Mouse (Mus musculus): Measurements from ENCODE around the gene Olfr764-ps1. TPM values are rescaled to one million over a fixed set of nuclear protein-coding genes. Genes with fewer than 3 reads are reported as not detected.
"Not testable (repeated sequence)": the region's sequence is repeated elsewhere in the genome, so short reads cannot be mapped to it uniquely, and the experiment has no call there.

Gene Olfr764-ps1
- polyA plus RNA-seq, 1 experiment = not detected

DNA sequence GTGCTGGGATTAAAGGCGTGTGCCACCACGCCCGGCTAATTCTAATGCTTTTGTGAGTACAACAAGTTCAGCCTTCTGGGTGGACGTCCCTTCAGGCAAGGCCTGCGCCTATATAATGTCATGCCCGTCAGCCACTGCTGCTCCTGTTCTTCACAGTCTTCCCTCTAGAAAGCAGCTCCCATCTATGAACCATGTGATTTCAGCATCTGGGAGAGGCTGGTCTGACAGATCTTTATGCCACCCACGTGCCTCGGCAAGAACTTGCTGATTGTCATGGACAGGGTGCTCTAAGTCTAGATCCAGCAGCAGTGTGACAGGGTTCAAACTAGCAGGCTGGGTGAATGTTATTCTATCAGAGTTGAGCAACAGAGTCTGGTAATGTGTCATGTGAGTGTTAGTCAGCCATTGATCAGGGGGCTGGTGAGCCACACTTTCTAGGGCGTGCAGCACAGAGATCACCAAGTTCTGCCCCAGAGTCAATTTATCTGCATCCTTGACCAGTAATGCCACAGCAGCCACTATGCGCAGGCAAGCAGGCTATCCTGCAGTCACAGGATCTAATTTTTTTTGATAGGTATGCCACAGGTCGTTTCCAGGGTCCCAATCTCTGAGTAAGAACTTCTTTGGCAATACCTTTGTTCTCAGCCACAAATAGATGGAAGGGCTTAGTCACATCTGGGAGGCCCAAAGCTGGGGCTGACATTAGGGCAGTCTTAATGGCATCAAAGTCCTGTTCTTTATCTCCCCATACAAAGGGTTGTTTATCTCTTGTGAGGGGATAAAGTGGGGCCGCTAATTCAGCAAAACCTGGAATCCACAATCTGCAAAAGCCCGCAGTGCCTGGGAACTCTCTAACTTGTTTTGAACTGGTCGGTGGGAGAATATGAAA, 35.4 kb downstream of the Olfr764-ps1 start:
- no peak for TF ChIP-seq CTCF (IDR thresholded peaks at IDR 0.05; ENCODE audit: insufficient read depth, low read length)
- no peak for TF ChIP-seq POLR2A (IDR thresholded peaks at IDR 0.05; ENCODE audit: borderline replicate concordance, extremely low read depth, low read depth, low read length)
- DNase-seq = no peak
- Histone ChIP-seq H3K4me3 (replicated peaks; ENCODE audit: extremely low read depth, low read depth, low read length) (no peak overlapping the region), H3K4me1 (ENCODE audit: control insufficient read depth, insufficient read depth, low read length) (no peaks in the 10 kb centered on the region)
- whole genome bisulfite sequencing = 73% methylated on average over 14 of the region's 14 CpGs

GRCm38 (mm10) chr10:128996523-128997040, 43.1 kb downstream of the Olfr764-ps1 start:
- 71% methylated on average over 4 of the region's 4 CpGs for WGBS
- Histone ChIP-seq H3K4me1 (ENCODE audit: control insufficient read depth, insufficient read depth, low read length) (no peaks in the 10 kb centered on the region), H3K4me3 (replicated peaks; ENCODE audit: extremely low read depth, low read depth, low read length) (no peak overlapping the region)
- TF ChIP-seq POLR2A (IDR thresholded peaks at IDR 0.05; ENCODE audit: borderline replicate concordance, extremely low read depth, low read depth, low read length) = no peak
- no peak for TF ChIP-seq CTCF (IDR thresholded peaks at IDR 0.05; ENCODE audit: insufficient read depth, low read length)
- DNase-seq = no peak

DNA sequence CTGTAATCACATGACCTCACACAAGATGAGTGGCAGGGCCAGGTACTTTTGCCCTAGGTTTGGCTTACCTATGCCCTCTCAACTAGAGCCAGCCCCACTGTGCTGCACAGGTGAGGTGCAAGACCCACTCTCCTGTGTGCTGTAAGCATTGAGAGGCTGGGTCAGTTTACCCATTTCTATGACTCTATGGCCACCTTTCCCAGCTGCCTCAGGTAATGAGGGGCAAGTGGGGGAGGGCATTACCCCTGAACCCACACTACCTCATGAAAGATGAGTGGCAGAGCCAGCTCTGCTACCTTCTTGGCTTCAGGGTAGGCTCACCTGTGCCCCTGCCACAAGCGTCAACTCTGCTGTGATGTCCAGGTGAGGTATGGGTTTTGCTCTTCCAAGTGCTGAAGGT, 43.9 kb downstream of the Olfr764-ps1 start:
- no peak for DNase-seq
- TF ChIP-seq POLR2A (IDR thresholded peaks at IDR 0.05; ENCODE audit: borderline replicate concordance, extremely low read depth, low read depth, low read length) (no peak), CTCF (IDR thresholded peaks at IDR 0.05; ENCODE audit: insufficient read depth, low read length) (no peak)
- H3K4me1 ChIP-seq (ENCODE audit: control insufficient read depth, insufficient read depth, low read length) = no peaks in the 10 kb centered on the region
- H3K4me3 ChIP-seq (replicated peaks; ENCODE audit: extremely low read depth, low read depth, low read length) = no peak overlapping the region
- 97% methylated on average over 1 of the region's 1 CpGs for WGBS

DNA sequence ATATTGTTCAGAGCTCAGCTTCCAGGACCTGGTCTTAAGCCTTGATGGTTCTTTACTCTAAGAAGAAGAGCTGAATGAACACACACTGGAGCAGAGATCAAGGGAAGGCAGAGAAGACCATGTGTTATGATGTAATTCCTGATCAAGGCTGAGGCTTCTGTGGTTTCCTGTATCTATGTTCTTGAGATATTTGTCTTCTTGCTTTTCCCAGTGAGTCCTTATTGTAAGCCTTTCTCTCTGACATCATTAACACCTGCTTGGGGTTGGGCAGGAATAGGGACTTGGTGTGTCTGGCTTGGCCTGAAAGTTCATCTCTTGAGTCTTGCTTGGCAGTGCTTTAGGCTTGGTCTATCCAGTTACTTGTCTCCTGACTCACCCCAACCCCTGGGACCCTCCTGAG, 48.7 kb downstream of the Olfr764-ps1 start:
- no peak for TF ChIP-seq POLR2A (IDR thresholded peaks at IDR 0.05; ENCODE audit: borderline replicate concordance, extremely low read depth, low read depth, low read length)
- no peak for TF ChIP-seq CTCF (IDR thresholded peaks at IDR 0.05; ENCODE audit: insufficient read depth, low read length)
- no peak for DNase-seq
- H3K4me3 ChIP-seq (replicated peaks; ENCODE audit: extremely low read depth, low read depth, low read length) = no peak overlapping the region
- H3K4me1 ChIP-seq (ENCODE audit: control insufficient read depth, insufficient read depth, low read length) = no peaks in the 10 kb centered on the region

- 52% methylated on average over 7 of the region's 10 CpGs for WGBS
- not testable (repeated sequence) for H3K4me1 ChIP-seq (ENCODE audit: control insufficient read depth, insufficient read depth, low read length); DNase-seq; H3K4me3 ChIP-seq (replicated peaks; ENCODE audit: extremely low read depth, low read depth, low read length)
These were observed 49.4 kb downstream of the Olfr764-ps1 start for GRCm38 (mm10) chr10:128990129-128990850.

GRCm38 (mm10) chr10:128989131-128989530, 50.6 kb downstream of the Olfr764-ps1 start, which contains the start of gene Olfr9:
Olfr9 (plus strand) TSS chr10:128989431.
- H3K4me3 ChIP-seq (replicated peaks; ENCODE audit: extremely low read depth, low read depth, low read length); DNase-seq; H3K4me1 ChIP-seq (ENCODE audit: control insufficient read depth, insufficient read depth, low read length): not testable (repeated sequence)
- 81% methylated on average over 1 of the region's 1 CpGs for WGBS

Other genes with a start within 250 kb of the Olfr764-ps1 start
- 10.0 and 10.3 TPM in 2 replicates for gene Mmp19, start 249.0 kb downstream of the Olfr764-ps1 start, polyA plus RNA-seq (2012; rRNA removed)
- 14.8 and 22.7 TPM in 2 replicates for gene Dnajc14, start 235.8 kb downstream of the Olfr764-ps1 start, polyA plus RNA-seq (2012; rRNA removed)
- gene Tmem198b, start 235.5 kb downstream of the Olfr764-ps1 start, polyA plus RNA-seq (2012; rRNA removed) = 18.3 and 20.6 TPM in 2 replicates
- 3.4 and 9.9 TPM in 2 replicates for gene Sarnp, start 222.6 kb downstream of the Olfr764-ps1 start, polyA plus RNA-seq (2012; rRNA removed)
- 47.5 and 64.6 TPM in 2 replicates for gene Ormdl2, start 218.3 kb downstream of the Olfr764-ps1 start, polyA plus RNA-seq (2012; rRNA removed)
- gene Gdf11, start 148.2 kb downstream of the Olfr764-ps1 start, polyA plus RNA-seq (2012; rRNA removed) = 0.45 and 0.99 TPM in 2 replicates
- gene Cd63, start 138.9 kb downstream of the Olfr764-ps1 start, polyA plus RNA-seq (2012; rRNA removed) = 110 and 132 TPM in 2 replicates
- gene Rdh5, start 117.0 kb downstream of the Olfr764-ps1 start, polyA plus RNA-seq (2012; rRNA removed) = 20.1 and 20.3 TPM in 2 replicates
- gene Bloc1s1, start 115.9 kb downstream of the Olfr764-ps1 start, polyA plus RNA-seq (2012; rRNA removed) = 171 and 192 TPM in 2 replicates
- 31.5 and 37.6 TPM in 2 replicates for gene Itga7, start 106.1 kb downstream of the Olfr764-ps1 start, polyA plus RNA-seq (2012; rRNA removed)
- 0.66 and 0.77 TPM in 2 replicates for gene Mettl7b, start 78.9 kb downstream of the Olfr764-ps1 start, polyA plus RNA-seq (2012; rRNA removed)
- not detected in 2 replicates for gene Olfr9, start 50.5 kb downstream of the Olfr764-ps1 start, polyA plus RNA-seq (2012; rRNA removed)
- not detected in 2 replicates for gene Olfr763, start 29.1 kb downstream of the Olfr764-ps1 start, polyA plus RNA-seq (2012; rRNA removed)
- gene Olfr765, start 10.1 kb upstream of the Olfr764-ps1 start, polyA plus RNA-seq (2012; rRNA removed) = not detected in 2 replicates
- gene Olfr766-ps1, start 29.1 kb upstream of the Olfr764-ps1 start, polyA plus RNA-seq (2012; rRNA removed) = not detected in 2 replicates
- gene Olfr767, start 43.0 kb upstream of the Olfr764-ps1 start, polyA plus RNA-seq (2012; rRNA removed) = not detected in 2 replicates
- gene Olfr768, start 59.5 kb upstream of the Olfr764-ps1 start, polyA plus RNA-seq (2012; rRNA removed) = not detected in 2 replicates
- not detected in 2 replicates for gene Olfr769, start 78.0 kb upstream of the Olfr764-ps1 start, polyA plus RNA-seq (2012; rRNA removed)
- gene Olfr770, start 99.1 kb upstream of the Olfr764-ps1 start, polyA plus RNA-seq (2012; rRNA removed) = not detected in 2 replicates
- gene Olfr771, start 124.9 kb upstream of the Olfr764-ps1 start, polyA plus RNA-seq (2012; rRNA removed) = not detected in 2 replicates
- gene Olfr772, start 138.0 kb upstream of the Olfr764-ps1 start, polyA plus RNA-seq (2012; rRNA removed) = not detected in 2 replicates
- not detected in 2 replicates for gene Olfr773, start 147.5 kb upstream of the Olfr764-ps1 start, polyA plus RNA-seq (2012; rRNA removed)
- not detected in 2 replicates for gene Olfr774, start 196.3 kb upstream of the Olfr764-ps1 start, polyA plus RNA-seq (2012; rRNA removed)
- not detected in 2 replicates for gene Olfr775, start 208.5 kb upstream of the Olfr764-ps1 start, polyA plus RNA-seq (2012; rRNA removed)
- not detected in 2 replicates for gene Olfr776, start 219.2 kb upstream of the Olfr764-ps1 start, polyA plus RNA-seq (2012; rRNA removed)
- gene Olfr777, start 231.6 kb upstream of the Olfr764-ps1 start, polyA plus RNA-seq (2012; rRNA removed) = not detected in 2 replicates